Mouse (Mus musculus) lung, postnatal 0 days (tissue): ENCODE data around the gene Qk.

Experiments used
- CTCF ChIP-seq: IDR thresholded peaks from 2 replicates; pipeline ENCODE4 v1.5.1; 2016; ENCODE audit warnings: antibody characterized with exemption, mild to moderate bottlenecking
- EP300 ChIP-seq: IDR thresholded peaks from 2 replicates; pipeline ENCODE4 v1.6.1; 2016; ENCODE audit warnings: antibody characterized with exemption, mild to moderate bottlenecking, control low read depth

DNA sequence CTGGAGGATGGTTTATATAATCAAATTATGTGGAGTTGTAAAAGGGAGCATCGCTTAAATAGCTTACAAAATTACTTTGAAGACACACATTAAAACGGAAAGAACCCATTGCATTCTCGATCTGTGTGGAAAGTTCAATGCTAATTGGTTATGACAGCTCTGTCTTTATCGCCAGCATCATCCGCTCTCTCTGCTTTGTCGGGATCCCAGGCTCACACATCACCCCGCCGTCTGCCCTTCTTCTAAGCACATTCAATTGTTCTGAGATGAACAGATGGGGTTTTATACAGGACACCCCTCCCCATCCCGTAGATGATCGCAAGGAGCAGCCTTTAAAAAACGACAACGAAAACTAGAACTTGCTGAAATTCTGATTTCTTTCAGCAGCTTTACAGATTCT, 37.7 kb upstream of the Qk start:
- TF ChIP-seq CTCF (no peak), EP300 (no peak)
